Mouse (Mus musculus): Measurements from ENCODE around the gene Crip1.

Crip1 gene

GRCm38 (mm10) chr12:113146112-113147057 is at the start of gene Crip1:
Gene Crip1 (plus strand): TSS chr12:113146316.
- CTCF ChIA-PET, result interaction anchor here (0.5 to 7.8 kb wide), 56 partner anchors 9 to 423 kb away, joined by 3 to 85 read pairs (median 4); partner anchors contain the start of genes Tedc1 (in 4 of the 4), Tex22 (in 2 of the 4), Brf1 (in 1 of the 4) and Btbd6 (in 1 of the 4)

GRCm38 (mm10) chr12:113097040-113097439 is 49.1 kb upstream of the Crip1 start:
- POLR2A ChIA-PET, result interaction anchor here in 3 of 4 experiments (0.7 to 5.0 kb wide), 14 partner anchors 9 to 383 kb away, joined by 3 to 21 read pairs (median 4); partner anchors contain the start of genes Tex22 (in 2 of the 3), Brf1 (in 1 of the 3) and Tedc1 (in 1 of the 3)
- CTCF ChIA-PET, result interaction anchor here in 2 of 4 experiments (0.5 to 3.1 kb wide), 4 partner anchors 22 to 1063 kb away, joined by 3 to 14 read pairs (median 4); partner anchors contain the start of genes Crip2 (in 1 of the 2) and Tex22 (in 1 of the 2)

More at GRCm38 (mm10) chr12:113146112-113147057, at the start of gene Crip1:
- POLR2A ChIA-PET, result interaction anchor here (0.6 to 4.1 kb wide), 22 partner anchors 9 to 317 kb away, joined by 3 to 37 read pairs (median 4); partner anchors contain the start of genes Tedc1 (in 4 of the 4), Brf1 (in 1 of the 4), Btbd6 (in 1 of the 4) and Cdca4 (in 1 of the 4)

- ChIA-PET POLR2A (interaction anchor here in 3 of 4 experiments (0.6 to 5.0 kb wide), 7 partner anchors 13 to 121 kb away, joined by 3 to 21 read pairs (median 3); partner anchors contain the start of gene Tex22 (in 3 of the 3)), CTCF (interaction anchor here in 1 of 4 experiments (1.0 to 3.1 kb wide), 2 partner anchors 23 to 254 kb away, joined by 3 to 14 read pairs; partner anchors contain the start of gene Tex22)
Measured at GRCm38 (mm10) chr12:113097749-113098281, 48.3 kb upstream of the Crip1 start, which contains the start of gene Mta1. Gene Mta1 (plus strand): TSS chr12:113098278.

- ChIA-PET POLR2A (interaction anchor here (0.6 to 1.6 kb wide), 5 partner anchors 24 to 98 kb away, joined by 3 to 6 read pairs (median 3); partner anchors contain the start of genes Brf1 (in 2 of the 4) and Tex22 (in 1 of the 4)), CTCF (interaction anchor here in 1 of 4 experiments (0.5 to 3.1 kb wide), 3 partner anchors 11 to 254 kb away, joined by 3 to 14 read pairs (median 3); partner anchors contain the start of gene Tex22)
Measured at GRCm38 (mm10) chr12:113098530-113099151, 47.5 kb upstream of the Crip1 start.

- POLR2A ChIA-PET, result interaction anchor here in 3 of 4 experiments (0.6 to 1.6 kb wide), 7 partner anchors 14 to 99 kb away, joined by 3 to 8 read pairs (median 3); partner anchors contain the start of genes Brf1 (in 2 of the 3) and Tex22 (in 1 of the 3)
- CTCF ChIA-PET, result interaction anchor here in 2 of 4 experiments (0.5 to 3.1 kb wide), 3 partner anchors 10 to 732 kb away, joined by 3 to 14 read pairs (median 4); partner anchors contain the start of gene Tex22 (in 1 of the 2)
Measured at GRCm38 (mm10) chr12:113099470-113100237, 46.5 kb upstream of the Crip1 start.

- ChIA-PET POLR2A (interaction anchor here (0.5 to 1.6 kb wide), 14 partner anchors 8 to 471 kb away, joined by 3 to 13 read pairs (median 3); partner anchors contain the start of genes Tex22 (in 2 of the 4) and Brf1 (in 1 of the 4)), CTCF (interaction anchor here (0.6 to 1.0 kb wide), 11 partner anchors 11 to 733 kb away, joined by 3 to 7 read pairs (median 3); no protein-coding TSS in a partner anchor)
Measured at GRCm38 (mm10) chr12:113100448-113101076, 45.6 kb upstream of the Crip1 start.

- POLR2A ChIA-PET, result interaction anchor here (0.5 to 1.4 kb wide), 12 partner anchors 9 to 471 kb away, joined by 3 to 13 read pairs (median 3); partner anchors contain the start of gene Tex22 (in 1 of the 4)
- CTCF ChIA-PET, result interaction anchor here (0.6 to 1.0 kb wide), 13 partner anchors 10 to 377 kb away, joined by 3 to 7 read pairs (median 4); partner anchors contain the start of gene Tex22 (in 1 of the 4)
Measured at GRCm38 (mm10) chr12:113101251-113101960, 44.7 kb upstream of the Crip1 start.

- POLR2A ChIA-PET, result interaction anchor here in 3 of 4 experiments (0.7 to 1.9 kb wide), 4 partner anchors 12 to 28 kb away, joined by 3 to 8 read pairs (median 3); partner anchors contain the start of gene Tex22 (in 2 of the 3)
Measured at GRCm38 (mm10) chr12:113102461-113102860, 43.7 kb upstream of the Crip1 start.

GRCm38 (mm10) chr12:113103846-113104451 is 42.2 kb upstream of the Crip1 start:
- CTCF ChIA-PET, result interaction anchor here in 3 of 4 experiments (0.6 to 2.9 kb wide), 26 partner anchors 9 to 1445 kb away, joined by 3 to 27 read pairs (median 4); partner anchors contain the start of genes Crip1 (in 2 of the 3), Brf1 (in 1 of the 3), Pacs2 (in 1 of the 3) and Tex22 (in 1 of the 3)
- POLR2A ChIA-PET, result interaction anchor here in 3 of 4 experiments (0.6 to 2.3 kb wide), 14 partner anchors 9 to 432 kb away, joined by 3 to 10 read pairs (median 4); partner anchors contain the start of genes Brf1 (in 2 of the 3), Tedc1 (in 1 of the 3) and Tex22 (in 1 of the 3)

More at GRCm38 (mm10) chr12:113102461-113102860, 43.7 kb upstream of the Crip1 start:
- CTCF ChIA-PET, result interaction anchor here in 1 of 4 experiments (1.1 to 2.9 kb wide), 2 partner anchors 11 to 28 kb away, joined by 3 to 27 read pairs; partner anchors contain the start of gene Tex22

GRCm38 (mm10) chr12:113106386-113106785 is 39.7 kb upstream of the Crip1 start:
- ChIA-PET CTCF (interaction anchor here in 2 of 4 experiments (1.0 to 1.4 kb wide), 2 partner anchors 32 to 39 kb away, joined by 3 to 4 read pairs; partner anchors contain the start of genes Crip1 (in 1 of the 2) and Tex22 (in 1 of the 2)), POLR2A (interaction anchor here in 1 of 4 experiments (1.1 to 1.4 kb wide), 2 partner anchors 12 to 32 kb away, joined by 3 to 4 read pairs; partner anchors contain the start of gene Tex22)

- ChIA-PET POLR2A (interaction anchor here in 2 of 4 experiments (0.8 to 1.4 kb wide), 4 partner anchors 13 to 176 kb away, joined by 3 to 4 read pairs (median 3); partner anchors contain the start of gene Tex22 (in 1 of the 2)), CTCF (interaction anchor here in 1 of 4 experiments (1.4 to 1.5 kb wide), 2 partner anchors 33 to 48 kb away, joined by 3 to 4 read pairs; partner anchors contain the start of gene Tex22)
Measured at GRCm38 (mm10) chr12:113107431-113108124, 38.5 kb upstream of the Crip1 start.

GRCm38 (mm10) chr12:113108528-113109283 is 37.4 kb upstream of the Crip1 start:
- CTCF ChIA-PET, result interaction anchor here in 2 of 4 experiments (1.1 to 1.5 kb wide), 2 partner anchors 34 to 47 kb away, joined by 3 to 4 read pairs; partner anchors contain the start of gene Tex22 (in 1 of the 2)
- POLR2A ChIA-PET, result interaction anchor here in 2 of 4 experiments (1.0 to 2.1 kb wide), 3 partner anchors 13 to 29 kb away, joined by 3 to 10 read pairs (median 4); no protein-coding TSS in a partner anchor

- CTCF ChIA-PET, result interaction anchor here in 1 of 4 experiments (0.6 to 0.7 kb wide), 2 partner anchors 11 to 82 kb away, joined by 3 read pairs; no protein-coding TSS in a partner anchor
- POLR2A ChIA-PET, result interaction anchor here in 3 of 4 experiments (0.7 to 2.1 kb wide), 5 partner anchors 13 to 429 kb away, joined by 3 to 10 read pairs (median 3); no protein-coding TSS in a partner anchor
Measured at GRCm38 (mm10) chr12:113109801-113110200, 36.3 kb upstream of the Crip1 start.
